Mouse (Mus musculus): ENCODE measurements around the gene Vkorc1.
"Not testable (repeated sequence)": the region's sequence is repeated elsewhere in the genome, so short reads cannot be mapped to it uniquely, and the experiment has no call there.

Gene Vkorc1

GRCm38 (mm10) chr7:127915293-127915692 lies 19.9 kb upstream of the Vkorc1 start:
- peak; percentile 74 for DNase-seq (ENCODE audit: low read depth, low spot score)

DNA sequence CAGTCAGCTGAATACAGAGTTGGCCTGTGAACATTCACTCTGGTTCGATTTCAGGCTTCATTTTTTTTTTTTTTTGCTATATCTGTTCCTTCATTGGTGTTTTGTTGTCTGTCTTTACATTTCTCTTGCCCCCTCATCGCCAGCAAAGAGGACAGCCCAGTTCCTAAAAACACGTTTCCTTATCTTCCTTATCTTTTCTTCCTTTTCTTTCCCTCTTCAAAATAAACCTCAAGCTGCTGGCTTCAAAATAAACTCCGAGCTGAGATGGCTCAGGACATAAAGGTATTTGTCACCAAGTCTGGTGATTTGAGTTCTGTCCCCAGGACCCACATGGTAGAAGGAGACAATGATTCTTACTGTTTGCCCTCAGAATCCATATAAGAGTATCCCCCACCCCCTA lies 17.5 kb upstream of the Vkorc1 start:
- no peak for DNase-seq (ENCODE audit: low read depth, low spot score)

DNA sequence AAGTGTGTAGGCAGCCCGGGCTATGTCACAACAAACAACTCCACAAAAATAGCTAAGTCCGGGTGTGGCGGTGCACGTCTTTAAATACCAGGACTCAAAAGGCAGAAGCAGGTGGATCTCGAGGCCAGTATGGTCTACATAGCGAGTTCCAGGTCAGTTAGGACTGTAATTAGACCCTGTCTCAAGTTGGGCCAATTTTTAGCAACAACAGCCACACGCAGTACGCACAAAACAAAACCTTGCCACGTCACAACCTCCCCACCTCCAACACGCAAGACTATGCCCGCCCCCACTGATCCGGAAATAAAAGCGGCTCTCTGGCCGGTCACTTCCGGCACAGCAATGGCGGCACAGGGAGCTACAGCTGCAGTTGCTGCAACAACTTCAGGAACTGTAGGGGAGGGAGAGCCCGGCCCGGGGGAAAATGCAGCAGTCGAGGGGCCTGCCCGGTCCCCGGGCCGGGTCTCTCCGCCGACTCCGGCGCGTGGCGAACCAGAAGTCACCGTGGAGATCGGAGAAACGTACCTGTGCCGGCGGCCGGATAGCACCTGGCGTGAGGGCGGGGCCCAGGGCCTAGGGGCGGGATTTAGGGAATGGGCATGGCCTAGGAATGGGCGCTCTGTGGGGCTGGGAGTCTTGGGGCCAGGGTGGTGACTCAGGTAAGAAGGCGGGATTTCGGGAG lies 16.9 kb upstream of the Vkorc1 start, which contains the start of gene Kat8:
TSS of gene Kat8 (plus strand) at position 327 of the 682 bp plus-strand sequence.
- DNase-seq (ENCODE audit: low read depth, low spot score): peak; percentile 96

- DNase-seq (ENCODE audit: low read depth, low spot score): no peak
Measured at GRCm38 (mm10) chr7:127908656-127909055, 13.2 kb upstream of the Vkorc1 start.

GRCm38 (mm10) chr7:127907939-127908338 lies 12.5 kb upstream of the Vkorc1 start:
- DNase-seq (ENCODE audit: low read depth, low spot score): no peak

DNA sequence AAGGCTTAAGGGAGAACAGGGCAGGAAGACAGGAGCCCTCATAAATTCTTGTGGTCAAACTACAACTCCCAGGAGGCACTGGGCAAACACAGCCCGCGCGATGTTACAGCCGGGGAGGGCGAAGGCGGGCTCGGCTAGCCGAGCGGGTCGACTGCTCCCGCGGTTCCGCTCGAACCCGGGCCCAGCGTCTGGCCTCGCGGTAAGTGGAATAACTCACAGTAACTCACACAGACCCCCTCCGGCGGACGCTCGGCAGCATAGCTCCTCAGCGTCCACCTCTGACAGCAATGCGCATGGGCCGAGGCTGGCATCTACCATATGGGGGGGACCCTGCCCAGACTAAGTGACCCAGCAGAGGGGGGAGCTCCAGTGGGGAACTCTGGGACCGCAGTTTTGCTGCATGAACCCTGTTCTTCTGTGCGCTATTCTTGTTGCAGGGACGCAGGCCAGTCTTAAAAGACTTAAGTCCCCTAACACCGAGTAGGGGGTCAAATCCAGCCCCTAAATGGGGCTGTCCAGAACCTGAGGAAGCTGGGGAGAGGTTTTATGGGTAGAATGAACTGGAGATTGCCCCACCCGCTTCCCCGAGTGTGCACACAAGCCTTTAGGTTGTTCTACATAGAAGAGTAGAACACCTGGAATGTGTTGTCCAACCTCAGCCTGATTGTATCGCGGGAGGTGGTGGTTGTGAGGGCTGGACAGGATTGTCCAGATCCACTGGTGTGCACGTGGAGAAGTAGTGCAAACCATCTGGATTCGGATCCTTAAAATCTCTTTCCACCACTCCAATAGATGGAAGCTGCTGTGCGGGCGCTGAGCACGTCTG lies 8.8 kb upstream of the Vkorc1 start, which contains the start of gene Bckdk:
TSS of gene Bckdk (plus strand) at position 112 of the 826 bp plus-strand sequence.
- DNase-seq (ENCODE audit: low read depth, low spot score): peak; percentile 92

- DNase-seq (ENCODE audit: low read depth, low spot score): no peak
Measured at GRCm38 (mm10) chr7:127901772-127902171, 6.4 kb upstream of the Vkorc1 start.

- DNase-seq (ENCODE audit: low read depth, low spot score): no peak
Measured at GRCm38 (mm10) chr7:127899997-127900396, 4.6 kb upstream of the Vkorc1 start.

GRCm38 (mm10) chr7:127898179-127898956 lies 3.0 kb upstream of the Vkorc1 start:
- DNase-seq (ENCODE audit: low read depth, low spot score): peak; percentile 67

DNA sequence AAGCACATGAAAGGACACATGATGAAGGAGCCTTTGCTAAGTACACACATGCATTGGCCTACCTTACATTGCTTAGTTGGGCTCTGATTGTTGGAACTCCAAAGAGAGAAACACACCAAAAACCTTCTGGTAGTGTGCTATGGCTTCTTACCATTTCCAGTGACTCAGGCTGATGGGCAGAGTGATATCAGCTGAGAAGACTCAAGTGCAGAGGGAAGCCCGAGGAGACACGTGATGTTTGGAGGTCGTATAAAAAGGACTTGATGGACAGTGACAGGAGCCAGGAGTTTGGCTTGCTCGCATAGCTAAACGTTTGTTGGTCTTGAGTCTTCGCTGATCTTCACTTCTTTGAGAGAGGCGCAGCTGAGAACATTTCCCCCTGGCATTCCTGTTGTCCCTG lies 2.1 kb upstream of the Vkorc1 start:
- DNase-seq (ENCODE audit: low read depth, low spot score): no peak

GRCm38 (mm10) chr7:127896384-127896783 lies 967 bp upstream of the Vkorc1 start:
- DNase-seq (ENCODE audit: low read depth, low spot score): peak; percentile 79

- DNase-seq (ENCODE audit: low read depth, low spot score): not testable (repeated sequence)
Measured at GRCm38 (mm10) chr7:127895891-127896290, 474 bp upstream of the Vkorc1 start.

DNA sequence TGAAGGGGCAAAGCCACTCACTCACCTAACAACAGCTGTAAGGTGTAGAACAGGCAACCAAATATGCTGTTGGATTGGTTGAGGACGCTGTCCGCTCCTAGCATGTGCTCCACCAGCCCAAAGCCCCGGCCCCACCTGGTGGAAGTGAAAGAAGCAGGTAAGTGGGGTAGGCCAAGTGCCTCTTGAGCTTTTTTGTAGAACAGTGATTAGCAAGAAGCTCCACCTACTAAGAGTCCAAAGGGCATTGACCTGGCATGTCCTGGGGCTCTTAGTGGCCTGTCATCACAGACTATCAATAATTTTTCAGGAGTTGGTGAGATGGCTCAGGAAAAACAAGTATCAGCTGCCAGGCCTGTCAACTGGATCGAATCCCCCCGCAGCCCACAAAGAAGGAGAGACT lies 937 bp downstream of the Vkorc1 start:
- DNase-seq (ENCODE audit: low read depth, low spot score): peak; percentile 28

DNA sequence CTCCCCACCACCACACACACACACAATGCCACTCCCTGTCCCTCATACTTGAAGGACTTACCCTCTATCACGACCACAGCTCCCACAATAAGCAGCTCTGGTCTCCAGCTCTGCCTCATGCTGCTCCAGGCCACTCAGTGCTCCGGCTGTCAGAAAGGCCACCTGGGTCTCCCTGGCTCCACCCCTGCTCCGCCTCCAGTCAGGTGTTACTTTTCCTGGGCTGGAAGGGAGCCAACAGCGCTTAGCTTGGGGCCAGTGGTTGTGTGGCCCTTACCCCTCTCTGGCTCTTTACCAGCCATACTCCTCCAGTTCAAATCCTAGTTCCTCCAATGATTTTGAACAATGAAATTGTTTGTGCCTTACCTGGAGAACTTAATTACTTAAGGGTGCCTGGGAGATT lies 4.6 kb downstream of the Vkorc1 start, which contains the start of gene Prss53:
TSS of gene Prss53 (minus strand) at position 173 of the 400 bp plus-strand sequence.
- no peak for DNase-seq (ENCODE audit: low read depth, low spot score)

DNA sequence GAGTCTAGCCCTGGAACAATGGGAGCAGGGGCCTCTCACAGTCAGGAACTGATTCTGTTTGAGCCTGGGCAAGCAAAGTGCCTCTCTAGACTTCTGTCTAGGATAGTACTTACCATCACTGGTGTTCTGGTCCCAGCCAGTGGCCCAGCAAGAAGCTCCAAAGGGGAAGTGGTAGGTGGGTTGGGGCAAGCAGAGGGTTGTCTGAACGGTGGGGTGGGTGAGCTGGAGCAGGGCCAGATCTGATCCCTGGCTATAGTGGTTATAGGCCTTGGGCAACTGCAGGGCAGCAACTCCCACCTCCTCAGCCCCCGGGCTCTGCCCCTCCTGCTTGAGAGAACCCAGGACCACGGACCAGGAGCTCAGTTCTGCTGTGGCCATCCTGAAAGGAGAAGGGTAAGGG lies 6.6 kb downstream of the Vkorc1 start:
- DNase-seq (ENCODE audit: low read depth, low spot score): no peak

GRCm38 (mm10) chr7:127887781-127888180 lies 7.6 kb downstream of the Vkorc1 start:
- DNase-seq (ENCODE audit: low read depth, low spot score): no peak

- DNase-seq (ENCODE audit: low read depth, low spot score): no peak
Measured at GRCm38 (mm10) chr7:127887191-127887590, 8.2 kb downstream of the Vkorc1 start.

DNA sequence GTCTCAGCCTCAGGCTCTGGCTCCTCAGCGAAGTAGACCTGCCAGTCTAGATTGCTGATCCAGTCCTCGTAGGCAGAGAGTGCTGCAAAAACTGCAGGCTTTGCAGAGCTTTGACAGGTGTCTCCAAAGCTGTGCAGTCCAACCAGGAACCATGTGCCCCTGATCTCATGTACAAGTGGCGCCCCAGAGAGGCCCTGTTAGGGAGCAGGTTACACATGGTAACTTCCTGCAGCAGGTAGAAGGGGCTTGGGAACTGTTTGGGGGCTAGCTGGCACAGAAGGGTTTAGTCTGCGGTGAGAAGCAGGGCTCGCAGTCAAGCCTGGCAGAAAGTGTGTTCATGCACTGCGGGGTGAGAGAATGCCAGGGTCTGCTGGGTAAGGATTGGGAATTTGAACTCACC lies 8.9 kb downstream of the Vkorc1 start:
- no peak for DNase-seq (ENCODE audit: low read depth, low spot score)

- DNase-seq (ENCODE audit: low read depth, low spot score): no peak
Measured at GRCm38 (mm10) chr7:127885951-127886350, 9.5 kb downstream of the Vkorc1 start.

- DNase-seq (ENCODE audit: low read depth, low spot score): no peak
Measured at GRCm38 (mm10) chr7:127880431-127880830, 15.0 kb downstream of the Vkorc1 start.

- DNase-seq (ENCODE audit: low read depth, low spot score): no peak
Measured at GRCm38 (mm10) chr7:127879301-127879700, 16.1 kb downstream of the Vkorc1 start.
